Mouse (Mus musculus) heart, adult 2 months (tissue): ENCODE results near the gene Macrod2.

Experiments used
- EP300 ChIP-seq: fragments of 200-500 bp; IDR thresholded peaks from 2 replicates; pipeline ENCODE4 v1.6.1; 2011; ENCODE audit warnings: low read depth, low read length, control low read depth; ENCODE audit not compliant: insufficient read depth
- POLR2A ChIP-seq: fragments of 200-500 bp; IDR thresholded peaks from 2 replicates; pipeline ENCODE4 v1.6.1; 2011; ENCODE audit warnings: mild to moderate bottlenecking, low read depth, low read length, control low read depth; ENCODE audit not compliant: insufficient read depth

- TF ChIP-seq POLR2A (no peak), EP300 (no peak)
Observed at GRCm38 (mm10) chr2:141551701-141552100, 1156.6 kb downstream of the Macrod2 start.
